Mouse (Mus musculus) embryo, embryonic 10.5 days (tissue): Measurements from ENCODE around the gene Klre1.
A peak's percentile ranks its signal among the peaks of the same experiment; 100 is the strongest.

ENCODE experiments used
- DNase-seq: peaks from one replicate; pipeline ENCODE4 v3.0.0-alpha.2; 2015; ENCODE audit warnings: low spot score

Klre1 gene

DNA sequence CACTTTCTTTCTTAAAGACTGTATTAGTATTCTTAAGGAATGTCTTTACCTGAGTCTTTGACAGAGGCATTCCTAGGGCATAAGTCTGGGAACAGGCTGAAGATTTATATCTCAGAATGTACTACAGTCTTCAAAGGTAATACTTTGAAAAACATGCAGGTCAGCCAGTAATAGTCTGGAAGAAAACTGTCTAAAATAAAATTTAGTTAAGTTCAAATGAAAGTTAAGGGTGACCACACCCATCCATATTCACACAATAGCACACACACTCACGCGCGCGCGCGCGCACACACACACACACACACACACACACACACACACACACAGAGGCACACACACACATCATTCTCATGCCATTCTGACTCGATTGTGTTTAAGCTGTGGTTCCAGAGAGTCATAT is at the start of gene Klre1:
Gene Klre1 (plus strand): TSS at position 301 of the 400 bp plus-strand sequence.
- no peak for DNase-seq

GRCm38 (mm10) chr6:129529605-129530004 is 48.1 kb upstream of the Klre1 start:
- DNase-seq, result no peak

GRCm38 (mm10) chr6:129530261-129530660 is 47.4 kb upstream of the Klre1 start:
- DNase-seq, result no peak

DNA sequence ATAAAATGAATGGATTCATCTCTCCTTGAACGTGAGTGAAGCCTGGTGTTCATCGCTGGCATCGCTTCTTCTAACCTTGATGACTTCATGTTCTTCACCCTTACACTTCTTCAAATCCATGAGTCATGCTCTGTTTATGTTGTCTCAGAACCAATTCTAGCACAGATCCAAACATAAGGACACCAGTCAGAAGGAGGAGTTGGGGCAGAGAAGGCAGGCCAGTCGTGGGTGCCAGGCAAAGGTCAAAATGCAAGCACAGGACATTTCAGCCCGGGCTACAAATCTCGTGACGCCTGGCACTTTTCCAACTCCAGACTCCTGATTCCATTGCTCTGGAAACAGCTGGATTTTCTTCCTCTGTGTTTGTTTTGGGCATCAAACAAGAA is 45.2 kb upstream of the Klre1 start:
- no peak for DNase-seq

DNA sequence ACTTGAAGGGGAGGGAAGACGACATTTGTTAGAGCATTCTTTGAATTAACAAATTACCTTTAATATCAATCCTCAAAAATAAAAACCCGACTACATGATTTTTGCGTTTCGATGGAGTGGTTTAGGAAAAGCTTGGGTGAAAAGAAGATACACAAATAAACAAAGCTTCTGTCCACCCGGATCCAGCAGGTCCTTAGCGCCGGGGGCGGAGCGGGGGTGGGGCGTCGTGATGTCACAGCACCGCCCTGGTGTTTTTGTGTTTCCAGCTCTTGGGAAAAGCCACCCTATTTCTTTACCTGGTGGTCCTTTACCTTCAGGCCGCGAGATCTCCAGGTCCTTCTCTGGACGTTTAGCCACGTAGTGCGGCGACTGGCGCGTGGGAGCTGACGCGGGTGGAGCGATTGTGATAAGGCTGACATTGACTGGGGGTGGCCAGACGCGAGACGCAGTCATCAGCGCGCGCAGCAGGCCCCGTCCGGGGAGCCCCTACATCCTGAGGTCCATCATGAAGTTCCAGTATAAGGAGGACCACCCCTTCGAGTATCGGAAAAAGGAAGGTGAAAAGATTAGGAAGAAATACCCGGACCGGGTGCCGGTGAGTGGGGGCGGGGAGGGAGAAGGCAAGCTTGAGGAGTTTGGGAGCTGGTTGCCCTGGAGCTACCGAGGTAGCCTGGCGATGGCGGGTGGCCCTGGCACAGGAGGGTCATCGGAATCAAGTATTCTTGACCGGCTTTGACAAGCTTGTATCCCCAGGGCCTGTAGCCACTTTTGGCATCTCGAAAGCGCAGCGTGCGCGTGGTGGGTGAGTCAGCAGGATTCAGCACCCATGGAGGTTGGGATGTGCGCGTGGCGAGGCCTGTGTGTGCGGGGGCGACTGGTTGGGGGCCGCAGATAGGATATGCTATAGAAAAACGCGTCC is 44.5 kb upstream of the Klre1 start, which contains the start of gene Gabarapl1:
Gene Gabarapl1 (plus strand): TSS at position 219 of the 919 bp plus-strand sequence.
- peak; percentile 86 for DNase-seq

DNA sequence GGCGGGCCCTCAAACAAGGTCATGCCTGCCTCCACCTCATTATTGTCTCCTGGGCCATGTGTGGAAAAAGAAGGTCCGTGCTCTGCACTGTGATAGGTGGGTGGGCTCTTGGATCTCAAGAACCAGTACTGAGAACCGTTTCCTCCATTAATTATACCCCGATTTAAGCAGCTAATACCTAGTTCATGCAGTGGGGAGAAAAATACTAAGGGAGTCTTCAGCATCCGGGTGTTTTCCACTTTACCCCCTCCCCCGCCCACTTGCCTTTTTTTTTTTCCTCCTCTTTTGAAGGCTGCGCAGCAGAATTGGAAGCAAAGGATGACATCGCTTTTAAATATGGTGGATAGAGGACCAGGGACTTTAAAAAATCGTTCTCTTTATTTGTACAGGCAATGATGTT is 43.6 kb upstream of the Klre1 start:
- peak; percentile 55 for DNase-seq

DNA sequence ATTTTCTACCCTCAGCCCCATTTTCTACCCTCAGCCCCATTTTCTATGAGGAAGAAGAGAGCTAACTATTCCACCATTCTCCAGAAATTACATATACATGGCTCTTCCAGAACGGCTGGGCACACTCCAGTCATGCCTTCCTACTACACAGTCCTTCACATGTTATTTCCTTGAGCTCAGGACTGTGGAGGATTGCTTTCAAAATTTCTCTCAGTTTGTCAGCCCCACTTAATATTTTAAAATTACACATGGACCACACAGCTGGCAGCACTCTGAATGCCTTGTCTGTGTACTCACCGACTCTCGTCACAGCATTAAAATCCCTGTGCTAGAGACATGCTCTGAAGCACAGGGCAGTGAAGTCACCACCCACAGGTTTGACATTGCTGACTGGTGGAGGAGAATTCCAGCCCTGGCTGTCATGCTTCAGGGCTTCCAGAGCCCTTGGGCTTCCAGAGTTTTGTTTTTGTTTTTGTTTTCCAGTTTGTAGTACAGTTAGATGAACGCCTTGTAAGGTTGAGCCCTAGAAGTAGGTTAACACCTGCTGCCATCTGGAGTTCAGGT is 43.0 kb upstream of the Klre1 start:
- DNase-seq, result no peak

- no peak for DNase-seq
Observed at GRCm38 (mm10) chr6:129535723-129536122, 42.0 kb upstream of the Klre1 start.

DNA sequence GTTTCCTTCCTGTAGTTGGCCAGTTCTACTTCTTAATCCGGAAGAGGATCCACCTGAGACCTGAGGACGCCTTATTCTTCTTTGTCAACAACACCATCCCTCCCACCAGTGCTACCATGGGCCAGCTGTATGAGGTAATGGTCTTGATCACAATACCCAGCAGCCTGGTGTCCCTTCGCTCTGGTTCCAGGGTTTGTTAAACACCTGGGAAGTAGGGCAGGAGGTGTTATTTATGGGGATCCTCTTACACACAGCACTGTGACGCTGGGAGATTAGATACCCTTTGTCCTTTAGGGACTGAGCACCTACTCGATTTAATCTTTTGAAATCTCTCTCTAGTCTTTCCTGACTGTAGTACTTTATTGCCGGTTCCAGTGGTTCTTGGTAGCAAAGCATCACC is 39.1 kb upstream of the Klre1 start:
- no peak for DNase-seq

GRCm38 (mm10) chr6:129541931-129542330 is 35.8 kb upstream of the Klre1 start:
- DNase-seq, result no peak

GRCm38 (mm10) chr6:129542540-129542939 is 35.2 kb upstream of the Klre1 start:
- no peak for DNase-seq

DNA sequence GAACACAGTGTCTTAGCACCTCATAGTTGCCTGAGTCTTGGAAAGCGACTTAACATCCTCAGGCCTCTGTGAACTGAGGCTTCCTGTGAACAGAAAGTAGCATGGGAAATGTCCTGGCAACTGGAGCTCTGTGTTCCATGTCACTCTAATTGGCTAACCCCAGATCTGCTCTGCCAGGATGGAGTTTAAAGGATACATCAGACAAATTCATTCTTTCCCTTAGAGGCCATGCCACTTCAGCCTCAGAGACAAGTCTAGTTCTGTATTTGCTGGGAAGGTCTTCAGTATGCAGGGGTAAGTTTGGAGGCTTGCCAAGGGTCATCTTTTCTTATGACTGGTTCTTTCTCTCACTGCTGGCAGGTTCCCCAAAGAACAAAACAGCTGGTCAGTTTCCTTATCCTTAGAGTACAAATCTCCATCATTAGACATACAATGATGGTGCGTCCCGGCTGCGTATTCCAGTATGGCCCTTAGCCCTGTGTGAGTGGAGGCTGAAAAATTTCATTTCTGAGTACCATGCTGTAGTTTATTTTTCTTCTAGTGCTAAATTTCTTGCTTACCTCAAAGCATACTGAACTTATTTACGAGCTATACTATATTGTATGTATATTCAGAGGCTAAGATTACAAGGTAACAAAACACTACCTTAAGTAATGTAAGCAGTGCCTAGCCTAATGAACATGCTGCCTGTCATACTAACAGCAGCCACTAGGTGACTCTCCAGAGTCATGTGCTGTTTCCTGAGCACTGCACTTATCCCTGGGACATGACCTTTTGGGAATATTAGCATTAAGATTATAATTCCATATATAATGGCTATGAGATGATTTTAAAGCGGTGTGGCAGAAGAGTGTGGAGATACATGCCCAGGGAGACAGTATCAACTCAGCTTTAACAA is 33.7 kb upstream of the Klre1 start:
- DNase-seq, result peak; percentile 79

GRCm38 (mm10) chr6:129547277-129547676 is 30.4 kb upstream of the Klre1 start:
- DNase-seq, result no peak

DNA sequence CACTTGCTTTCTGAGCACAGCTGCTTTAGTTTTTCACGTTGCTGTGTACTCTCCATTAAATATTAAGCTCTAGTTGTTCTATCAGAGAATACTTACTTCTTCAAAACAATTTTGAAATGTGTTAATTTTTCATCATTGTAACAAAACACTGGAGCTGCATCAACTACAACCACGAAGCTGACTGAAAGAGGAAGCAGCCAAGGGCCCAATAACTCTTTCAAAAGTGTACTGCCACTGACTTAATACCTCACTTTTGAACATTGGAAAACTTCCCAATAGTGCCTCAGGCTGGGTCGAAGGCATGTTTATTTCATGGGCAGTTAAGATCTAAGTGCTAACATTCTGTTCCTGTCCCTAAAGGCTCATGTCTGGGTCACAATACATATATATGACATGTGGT is 29.7 kb upstream of the Klre1 start:
- no peak for DNase-seq

DNA sequence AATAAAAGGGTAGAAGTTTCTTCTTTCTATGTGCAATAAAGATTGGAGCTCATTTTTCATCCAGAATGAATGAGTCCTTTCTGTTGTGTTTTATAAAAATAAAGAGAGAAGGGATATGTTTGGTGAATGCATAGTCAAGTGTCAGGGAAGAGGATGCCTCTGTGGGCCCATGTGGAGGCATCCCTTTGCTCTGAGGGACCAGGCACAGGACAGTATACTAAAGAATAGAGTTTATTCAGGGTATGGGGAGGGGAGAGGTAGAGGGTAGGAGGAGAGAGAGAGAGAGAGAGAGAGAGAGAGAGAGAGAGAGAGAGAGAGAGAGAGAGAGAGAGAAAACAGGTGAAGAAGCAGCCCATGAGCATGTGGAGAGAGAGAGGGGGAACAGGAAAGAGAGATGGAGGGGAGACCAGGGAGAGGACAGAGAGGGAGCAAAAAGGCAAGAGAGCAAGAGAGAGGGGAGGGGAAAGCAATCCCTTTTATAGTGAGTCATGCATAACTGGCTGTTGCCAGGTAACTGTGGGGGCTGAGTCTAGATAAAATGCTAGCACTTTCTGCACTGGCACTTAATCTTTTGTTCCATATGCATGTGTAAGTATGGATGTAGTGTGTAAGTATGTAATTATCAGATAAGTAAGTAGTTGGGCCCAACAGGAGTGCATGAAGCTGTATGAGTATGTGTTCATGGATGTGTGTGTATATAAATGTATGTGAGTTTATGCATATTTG is 20.2 kb upstream of the Klre1 start:
- peak; percentile 51 for DNase-seq

DNA sequence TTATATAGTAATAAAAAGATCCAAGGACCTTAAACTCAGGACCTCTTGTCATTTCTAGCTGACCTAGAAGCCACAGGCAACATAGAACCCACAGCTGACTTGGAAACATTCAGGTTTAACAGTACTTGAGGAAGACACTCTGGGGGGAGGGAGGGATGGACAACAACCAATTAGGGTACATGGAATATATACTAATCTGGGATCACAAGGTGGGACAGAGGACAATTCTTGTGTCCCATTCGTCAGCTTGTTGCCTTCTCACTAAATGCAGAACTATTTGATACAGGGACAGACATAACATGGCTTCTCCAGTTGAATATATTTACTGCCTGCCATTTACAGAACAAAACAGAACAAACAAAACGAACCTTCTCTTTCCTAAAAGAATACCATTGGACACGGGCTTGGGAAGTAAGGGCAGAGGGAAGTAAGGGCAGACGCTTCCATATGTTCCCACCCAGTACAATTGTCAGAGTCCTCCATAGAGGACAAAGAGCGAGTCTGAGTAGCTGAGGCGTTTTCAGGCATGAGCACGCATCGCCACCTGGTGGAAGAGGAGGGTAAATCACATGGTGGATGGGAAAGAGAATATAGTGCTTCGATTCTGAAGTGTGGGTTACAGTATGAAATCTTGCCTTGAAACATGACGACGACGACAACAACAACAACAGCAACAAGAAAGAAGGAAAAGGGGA is 18.6 kb upstream of the Klre1 start:
- DNase-seq, result peak; percentile 89

- no peak for DNase-seq
Observed at GRCm38 (mm10) chr6:129559641-129560027, 18.1 kb upstream of the Klre1 start.

DNA sequence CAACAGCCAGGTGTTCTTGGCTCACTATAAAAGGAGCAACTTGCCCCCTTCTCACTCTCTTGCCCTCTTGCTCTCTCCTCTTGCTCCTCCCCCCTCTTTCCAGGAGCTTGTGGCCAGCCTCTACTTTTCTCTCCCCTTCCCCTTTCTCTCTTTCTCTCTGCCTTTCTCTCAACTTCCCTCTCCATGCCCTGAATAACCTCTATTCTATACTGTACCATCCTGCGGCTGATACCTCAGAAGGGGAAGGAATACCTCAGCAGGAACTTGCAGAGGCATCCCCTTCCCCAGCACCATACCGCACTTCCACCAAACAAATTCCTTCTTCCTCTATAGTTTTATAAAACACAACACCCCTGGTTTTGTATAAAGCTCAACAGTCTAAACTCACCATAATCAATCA is 12.4 kb upstream of the Klre1 start:
- no peak for DNase-seq

GRCm38 (mm10) chr6:129575315-129575714 is 2.4 kb upstream of the Klre1 start:
- no peak for DNase-seq

GRCm38 (mm10) chr6:129581274-129581673 is 3.6 kb downstream of the Klre1 start:
- peak; percentile 28 for DNase-seq

- no peak for DNase-seq
Observed at GRCm38 (mm10) chr6:129581896-129582295, 4.2 kb downstream of the Klre1 start.
